Mouse (Mus musculus): Measurements from ENCODE around the gene Krt6b.
"Not testable (repeated sequence)": the region's sequence is repeated elsewhere in the genome, so short reads cannot be mapped to it uniquely, and the experiment has no call there.

Gene Krt6b

DNA sequence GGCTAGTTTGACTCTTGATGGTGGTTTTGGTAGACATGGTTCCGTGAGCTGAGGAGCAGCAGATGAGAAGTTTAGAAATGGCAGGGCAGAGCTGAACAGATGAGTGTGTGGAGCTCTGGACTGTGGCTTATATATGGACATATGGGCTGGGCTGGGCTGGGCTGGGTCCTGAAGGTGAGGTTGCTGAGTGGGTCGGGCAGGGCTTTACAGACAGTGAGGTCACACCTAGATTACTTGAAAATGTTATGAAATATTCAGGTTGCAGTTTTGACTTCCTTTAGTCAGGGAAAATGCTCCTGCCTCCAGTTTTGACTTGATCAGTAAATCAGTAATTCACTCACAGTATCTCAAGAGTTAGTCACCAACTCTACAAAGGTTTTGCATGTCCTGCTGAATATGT is at the start of gene Krt6b:
TSS of gene Krt6b (minus strand) at position 101 of the 400 bp plus-strand sequence.
- DNase-seq (ENCODE audit: low spot score), result no peak

DNA sequence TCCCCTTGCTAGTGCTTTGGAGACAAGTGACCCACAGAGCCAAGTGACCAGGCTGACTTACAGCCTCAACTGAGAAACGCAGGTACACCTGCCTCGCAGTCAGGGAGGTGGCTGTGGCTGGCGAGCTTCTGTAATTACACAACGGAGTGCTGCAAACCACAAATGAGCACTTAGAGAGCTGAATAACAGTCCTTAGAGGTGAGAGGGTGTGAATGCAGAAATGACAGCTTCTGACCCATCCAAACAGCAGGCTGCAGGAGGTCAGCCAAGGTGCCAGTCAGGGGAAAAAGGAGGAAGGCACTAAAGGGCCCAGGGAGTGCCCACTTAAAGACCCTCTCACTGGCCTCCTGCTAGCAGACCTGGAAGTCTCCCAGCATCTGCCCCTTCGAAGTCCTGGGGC is 44.6 kb upstream of the Krt6b start:
- DNase-seq (ENCODE audit: low spot score), result no peak

DNA sequence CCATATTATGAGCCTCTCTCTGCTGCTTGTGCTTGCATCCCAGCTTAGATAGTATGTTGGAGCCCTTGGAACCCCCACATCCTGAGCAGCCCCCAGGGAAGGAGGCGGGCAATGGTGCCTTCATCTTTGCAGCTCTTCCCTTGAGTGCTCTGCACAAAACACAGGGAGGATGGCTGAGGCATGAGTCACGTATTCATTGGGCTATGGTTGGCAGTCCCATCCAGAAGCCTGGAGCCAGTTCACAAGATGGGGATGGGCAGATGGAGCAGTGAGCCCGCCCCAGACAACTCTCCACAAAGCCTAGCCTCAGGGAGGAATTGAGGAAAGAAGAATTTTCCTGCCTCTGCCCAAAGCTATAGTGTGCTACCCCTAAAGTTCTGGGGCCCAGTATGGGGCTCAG is 35.7 kb upstream of the Krt6b start:
- no peak for DNase-seq (ENCODE audit: low spot score)

- DNase-seq (ENCODE audit: low spot score), result peak; percentile 57
Observed at GRCm38 (mm10) chr15:101714356-101714755, 34.3 kb upstream of the Krt6b start.

- DNase-seq (ENCODE audit: low spot score), result peak; percentile 34
Observed at GRCm38 (mm10) chr15:101713731-101714130, 33.6 kb upstream of the Krt6b start.

GRCm38 (mm10) chr15:101712720-101713119 is 32.6 kb upstream of the Krt6b start, which contains the start of gene Krt5:
Gene Krt5, minus strand, starts transcription at chr15:101712898.
- DNase-seq (ENCODE audit: low spot score), result peak; percentile 40

- DNase-seq (ENCODE audit: low spot score), result no peak
Observed at GRCm38 (mm10) chr15:101708683-101709082, 28.6 kb upstream of the Krt6b start.

- no peak for DNase-seq (ENCODE audit: low spot score)
Observed at GRCm38 (mm10) chr15:101707454-101707853, 27.4 kb upstream of the Krt6b start.

DNA sequence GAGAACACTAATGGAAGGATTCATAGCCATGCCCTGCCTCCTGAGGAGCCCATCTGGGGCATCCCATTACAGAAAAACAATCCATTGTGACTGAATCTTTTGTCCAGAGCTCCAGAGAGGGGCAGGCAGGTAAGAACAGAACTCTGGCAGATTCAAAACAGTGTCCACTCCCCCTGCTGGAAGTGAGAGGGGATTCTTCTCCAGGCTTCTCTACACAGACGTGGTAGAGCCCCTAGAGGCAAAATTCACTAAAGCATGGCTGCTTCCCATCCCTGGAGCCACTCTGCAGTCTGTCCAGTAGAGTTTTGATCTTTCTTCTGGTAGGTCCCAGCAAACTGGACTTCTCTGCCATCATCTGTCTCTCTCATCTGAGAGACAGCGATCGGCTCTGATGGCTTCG is 24.0 kb upstream of the Krt6b start:
- DNase-seq (ENCODE audit: low spot score), result no peak

DNA sequence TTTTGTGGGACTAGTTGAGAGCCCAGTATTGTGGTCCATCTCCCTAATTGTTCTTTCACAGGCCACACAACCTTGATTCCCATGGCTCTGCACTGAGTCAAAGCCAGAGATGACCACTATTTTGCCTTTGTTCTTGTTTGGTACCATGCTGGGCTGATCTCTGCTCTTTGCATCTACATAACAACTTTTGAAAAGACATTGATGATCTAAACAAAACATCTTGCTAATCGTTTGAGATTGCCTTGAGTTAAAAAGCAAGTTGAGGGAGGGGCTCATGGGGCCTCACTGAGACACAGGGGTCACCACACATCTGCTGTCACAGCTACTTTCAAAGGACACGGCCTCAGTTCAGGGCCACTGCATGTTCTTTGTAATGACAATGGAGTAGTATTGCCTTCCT is 22.3 kb upstream of the Krt6b start:
- no peak for DNase-seq (ENCODE audit: low spot score)

DNA sequence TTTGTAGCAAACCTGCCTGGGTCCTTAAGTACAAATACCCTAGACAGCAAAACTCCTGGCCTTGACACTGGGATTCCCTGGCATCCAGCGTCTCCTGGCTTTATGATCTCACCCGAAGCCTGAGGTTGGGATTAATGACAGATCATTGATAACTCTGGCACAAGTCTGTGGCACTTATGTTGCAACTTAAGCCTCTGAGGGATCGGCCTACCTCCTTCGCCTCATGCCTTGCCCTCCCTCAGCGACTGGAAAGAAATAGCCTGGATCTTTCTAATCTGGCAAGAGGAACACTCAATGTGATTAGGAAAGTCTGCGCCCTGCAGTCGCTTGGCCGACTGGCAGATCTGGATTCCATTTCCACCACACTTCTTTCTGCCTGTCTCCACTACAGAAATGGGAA is 19.8 kb upstream of the Krt6b start:
- no peak for DNase-seq (ENCODE audit: low spot score)

GRCm38 (mm10) chr15:101699192-101699591 is 19.1 kb upstream of the Krt6b start:
- no peak for DNase-seq (ENCODE audit: low spot score)

DNA sequence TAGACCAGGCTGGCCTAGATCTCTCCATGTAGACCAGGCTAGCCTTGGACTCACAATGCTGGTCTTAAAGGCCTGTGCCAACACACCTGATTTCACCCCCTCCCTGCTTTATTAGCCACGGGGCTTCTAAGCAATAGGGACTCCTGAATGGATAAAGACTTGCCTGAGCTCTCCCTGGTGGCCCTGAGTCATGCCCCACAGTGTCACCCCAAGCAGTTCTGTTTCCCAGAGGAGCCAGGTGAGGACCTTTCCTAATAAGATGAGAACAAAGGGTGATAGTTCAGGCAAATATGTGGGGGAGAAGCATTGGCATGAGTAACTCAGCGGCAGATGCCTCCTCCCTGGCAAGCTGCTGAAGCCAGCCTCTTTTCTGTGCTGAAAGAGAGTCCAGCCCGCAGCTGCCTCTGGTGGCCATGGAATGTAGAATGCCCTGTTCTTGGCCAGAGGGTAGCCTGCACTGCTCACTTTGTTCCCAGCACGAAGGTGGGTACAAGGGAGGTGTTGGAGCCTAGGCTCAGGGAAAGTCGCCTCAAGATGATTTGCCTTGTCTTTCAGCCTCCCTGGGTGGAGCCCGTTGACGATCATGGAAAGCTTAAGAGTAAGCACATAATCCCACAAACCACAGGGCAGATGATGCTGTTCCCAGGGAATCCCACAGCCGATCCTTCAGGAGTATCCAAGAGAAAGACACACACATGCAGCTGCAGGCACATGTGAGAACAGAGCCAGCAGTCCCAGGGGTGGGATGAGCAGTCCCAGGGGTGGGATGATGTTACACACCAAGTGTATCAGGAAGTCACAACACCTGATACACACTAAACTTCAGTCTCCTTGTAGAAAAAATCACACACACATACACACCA is 17.5 kb upstream of the Krt6b start:
- no peak for DNase-seq (ENCODE audit: low spot score)

DNA sequence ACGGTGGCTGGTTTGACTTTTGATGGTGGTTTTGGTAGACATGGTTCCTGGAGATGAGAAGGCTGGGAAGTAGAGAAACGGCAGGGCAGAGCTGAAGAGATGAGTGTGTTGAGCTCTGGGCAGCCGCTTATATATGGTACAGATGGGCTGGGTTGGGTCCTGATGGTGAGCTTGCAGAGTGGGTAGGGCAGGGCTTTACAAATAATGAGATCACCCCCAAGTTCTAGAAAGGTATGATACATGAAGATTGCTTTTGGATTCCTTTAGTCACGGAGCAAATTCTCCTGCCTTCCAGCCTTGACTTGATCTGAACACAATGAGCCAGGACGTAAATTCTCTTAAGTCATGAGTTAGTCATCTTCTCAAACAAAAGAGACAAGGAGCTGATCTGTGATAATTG is 14.1 kb upstream of the Krt6b start, which contains the start of gene Krt6a:
TSS of gene Krt6a (minus strand) at position 101 of the 400 bp plus-strand sequence.
- no peak for DNase-seq (ENCODE audit: low spot score)

GRCm38 (mm10) chr15:101690460-101690859 is 10.4 kb upstream of the Krt6b start:
- not testable (repeated sequence) for DNase-seq (ENCODE audit: low spot score)

- no peak for DNase-seq (ENCODE audit: low spot score)
Observed at GRCm38 (mm10) chr15:101688161-101688560, 8.1 kb upstream of the Krt6b start.

GRCm38 (mm10) chr15:101675978-101676377 is 4.1 kb downstream of the Krt6b start:
- DNase-seq (ENCODE audit: low spot score), result no peak

- DNase-seq (ENCODE audit: low spot score), result no peak
Observed at GRCm38 (mm10) chr15:101652736-101653265, 27.3 kb downstream of the Krt6b start.

- no peak for DNase-seq (ENCODE audit: low spot score)
Observed at GRCm38 (mm10) chr15:101647280-101647679, 32.8 kb downstream of the Krt6b start, which contains the start of gene Gm5478. Gene Gm5478, minus strand, starts transcription at chr15:101647380.

DNA sequence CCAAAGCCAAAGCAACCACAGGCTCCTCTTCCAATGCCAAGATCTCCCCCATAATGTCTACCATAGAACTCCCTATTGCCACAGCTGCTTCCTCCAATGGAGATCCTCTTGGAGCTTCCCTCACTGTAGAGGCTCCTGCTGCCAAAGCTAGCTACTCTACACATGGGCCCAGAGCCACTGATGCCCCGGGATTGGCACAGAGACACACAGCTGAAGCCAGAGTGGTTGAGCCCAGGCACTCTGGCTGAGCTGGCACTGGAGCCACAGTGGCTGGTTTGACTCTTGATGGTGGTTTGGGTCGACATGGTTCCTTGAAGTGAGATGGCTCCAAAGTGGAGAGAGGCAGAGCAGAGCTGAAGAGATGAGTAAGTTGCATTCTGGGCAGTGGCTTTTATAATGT is 52.2 kb downstream of the Krt6b start, which contains the start of gene Gm5414:
TSS of gene Gm5414 (minus strand) at position 305 of the 400 bp plus-strand sequence.
- no peak for DNase-seq (ENCODE audit: low spot score)

Measured in urinary bladder, postnatal 25 days (tissue).